Mouse (Mus musculus): ENCODE data around the gene Zfhx2. TPM values are rescaled to one million over a fixed set of nuclear protein-coding genes. Genes with fewer than 3 reads are reported as not detected.

Zfhx2 gene
- polyA plus RNA-seq, 1 experiment from 2014 or later, result 4.3 TPM

- no peak for ATAC-seq (ENCODE audit: low FRiP score, low TSS enrichment)
- peaks cover 11% of the 10 kb centered on the region; the same call in 1 of the 2 replicates for H3K36me3 ChIP-seq (ENCODE audit: insufficient read depth, low read length)
- WGBS, result 21% methylated on average over 5 of the region's 5 CpGs
- H3K9me3 ChIP-seq (ENCODE audit: low read length), result no peaks in the 10 kb centered on the region
- H3K9ac ChIP-seq (replicated peaks; ENCODE audit: low read length), result no peak overlapping the region
- H3K4me1 ChIP-seq (ENCODE audit: insufficient read depth, low read length), result peaks cover 8% of the 10 kb centered on the region; the same call in 1 of the 2 replicates
- no peak overlapping the region for H3K27ac ChIP-seq (ENCODE audit: low read length)
- H3K4me2 ChIP-seq (replicated peaks; ENCODE audit: low read depth, low read length), result no peak overlapping the region
- no peaks in the 10 kb centered on the region for H3K27me3 ChIP-seq (ENCODE audit: insufficient read depth, low read length)
- no peak overlapping the region for H3K4me3 ChIP-seq (ENCODE audit: low read length)
Observed at GRCm38 (mm10) chr14:55028333-55028835, 63.7 kb downstream of the Zfhx2 start.

- no peak for ATAC-seq (ENCODE audit: low FRiP score, low TSS enrichment)
- Histone ChIP-seq H3K4me3 (ENCODE audit: low read length) (no peak overlapping the region), H3K27me3 (ENCODE audit: insufficient read depth, low read length) (no peaks in the 10 kb centered on the region), H3K9ac (replicated peaks; ENCODE audit: low read length) (no peak overlapping the region), H3K4me2 (replicated peaks; ENCODE audit: low read depth, low read length) (no peak overlapping the region), H3K9me3 (ENCODE audit: low read length) (no peaks in the 10 kb centered on the region), H3K36me3 (ENCODE audit: insufficient read depth, low read length) (peaks cover 19% of the 10 kb centered on the region), H3K4me1 (ENCODE audit: insufficient read depth, low read length) (peaks cover 8% of the 10 kb centered on the region; the same call in 1 of the 2 replicates), H3K27ac (ENCODE audit: low read length) (no peak overlapping the region)
- WGBS, result 31% methylated on average over 6 of the region's 6 CpGs
Observed at GRCm38 (mm10) chr14:55027653-55028052, 64.5 kb downstream of the Zfhx2 start.

- Histone ChIP-seq H3K27ac (ENCODE audit: low read length) (no peak overlapping the region), H3K4me3 (ENCODE audit: low read length) (no peak overlapping the region), H3K36me3 (ENCODE audit: insufficient read depth, low read length) (peaks cover 23% of the 10 kb centered on the region), H3K4me1 (ENCODE audit: insufficient read depth, low read length) (peaks cover 8% of the 10 kb centered on the region; the same call in 1 of the 2 replicates), H3K4me2 (replicated peaks; ENCODE audit: low read depth, low read length) (no peak overlapping the region), H3K9ac (replicated peaks; ENCODE audit: low read length) (no peak overlapping the region), H3K27me3 (ENCODE audit: insufficient read depth, low read length) (no peaks in the 10 kb centered on the region), H3K9me3 (ENCODE audit: low read length) (no peaks in the 10 kb centered on the region)
- ATAC-seq (ENCODE audit: low FRiP score, low TSS enrichment), result no peak
- 19% methylated on average over 5 of the region's 5 CpGs for WGBS
Observed at GRCm38 (mm10) chr14:55027251-55027650, 64.9 kb downstream of the Zfhx2 start.

- Histone ChIP-seq H3K9ac (replicated peaks; ENCODE audit: low read length) (no peak overlapping the region), H3K9me3 (ENCODE audit: low read length) (no peaks in the 10 kb centered on the region), H3K36me3 (ENCODE audit: insufficient read depth, low read length) (peaks cover 39% of the 10 kb centered on the region), H3K27ac (ENCODE audit: low read length) (no peak overlapping the region), H3K4me3 (ENCODE audit: low read length) (no peak overlapping the region), H3K4me1 (ENCODE audit: insufficient read depth, low read length) (peaks cover 8% of the 10 kb centered on the region; the same call in 1 of the 2 replicates), H3K27me3 (ENCODE audit: insufficient read depth, low read length) (no peaks in the 10 kb centered on the region), H3K4me2 (replicated peaks; ENCODE audit: low read depth, low read length) (no peak overlapping the region)
- WGBS, result 80% methylated on average over 5 of the region's 5 CpGs
- ATAC-seq (ENCODE audit: low FRiP score, low TSS enrichment), result no peak
Observed at GRCm38 (mm10) chr14:55025527-55025926, 66.6 kb downstream of the Zfhx2 start.

GRCm38 (mm10) chr14:55024236-55024635, 67.9 kb downstream of the Zfhx2 start:
- no peak for ATAC-seq (ENCODE audit: low FRiP score, low TSS enrichment)
- no peak overlapping the region for H3K9ac ChIP-seq (replicated peaks; ENCODE audit: low read length)
- peaks cover 44% of the 10 kb centered on the region for H3K36me3 ChIP-seq (ENCODE audit: insufficient read depth, low read length)
- no peak overlapping the region for H3K4me2 ChIP-seq (replicated peaks; ENCODE audit: low read depth, low read length)
- WGBS, result 60% methylated on average over 7 of the region's 7 CpGs
- no peaks in the 10 kb centered on the region for H3K9me3 ChIP-seq (ENCODE audit: low read length)
- peaks cover 8% of the 10 kb centered on the region; the same call in 1 of the 2 replicates for H3K4me1 ChIP-seq (ENCODE audit: insufficient read depth, low read length)
- H3K4me3 ChIP-seq (ENCODE audit: low read length), result no peak overlapping the region
- H3K27ac ChIP-seq (ENCODE audit: low read length), result no peak overlapping the region
- H3K27me3 ChIP-seq (ENCODE audit: insufficient read depth, low read length), result no peaks in the 10 kb centered on the region

DNA sequence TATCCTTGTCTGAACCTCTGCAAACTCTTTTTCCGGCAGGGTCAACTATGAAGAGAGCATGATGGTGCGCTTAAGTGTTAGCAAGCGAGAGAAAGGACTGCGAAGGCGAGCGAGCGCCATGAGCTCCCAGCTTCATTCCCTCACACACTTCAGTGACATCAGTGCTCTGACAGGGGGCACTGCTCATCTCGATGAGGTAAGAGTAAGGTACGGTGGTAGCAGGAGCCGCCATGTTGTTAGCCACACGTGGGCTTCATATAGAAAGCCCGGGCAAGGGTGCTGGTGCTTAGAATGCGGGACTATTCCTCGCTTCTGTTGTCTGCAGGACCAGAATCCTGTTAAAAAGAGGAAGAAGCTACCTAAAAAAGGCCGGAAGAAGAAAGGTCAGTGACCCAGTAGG, 69.1 kb downstream of the Zfhx2 start:
- Histone ChIP-seq H3K4me3 (ENCODE audit: low read length) (no peak overlapping the region), H3K27me3 (ENCODE audit: insufficient read depth, low read length) (no peaks in the 10 kb centered on the region), H3K9ac (replicated peaks; ENCODE audit: low read length) (no peak overlapping the region), H3K4me1 (ENCODE audit: insufficient read depth, low read length) (no peaks in the 10 kb centered on the region; the same call in 1 of the 2 replicates), H3K36me3 (ENCODE audit: insufficient read depth, low read length) (peaks cover 50% of the 10 kb centered on the region), H3K27ac (ENCODE audit: low read length) (no peak overlapping the region), H3K4me2 (replicated peaks; ENCODE audit: low read depth, low read length) (no peak overlapping the region), H3K9me3 (ENCODE audit: low read length) (no peaks in the 10 kb centered on the region)
- no peak for ATAC-seq (ENCODE audit: low FRiP score, low TSS enrichment)
- WGBS, result 92% methylated on average over 15 of the region's 15 CpGs

DNA sequence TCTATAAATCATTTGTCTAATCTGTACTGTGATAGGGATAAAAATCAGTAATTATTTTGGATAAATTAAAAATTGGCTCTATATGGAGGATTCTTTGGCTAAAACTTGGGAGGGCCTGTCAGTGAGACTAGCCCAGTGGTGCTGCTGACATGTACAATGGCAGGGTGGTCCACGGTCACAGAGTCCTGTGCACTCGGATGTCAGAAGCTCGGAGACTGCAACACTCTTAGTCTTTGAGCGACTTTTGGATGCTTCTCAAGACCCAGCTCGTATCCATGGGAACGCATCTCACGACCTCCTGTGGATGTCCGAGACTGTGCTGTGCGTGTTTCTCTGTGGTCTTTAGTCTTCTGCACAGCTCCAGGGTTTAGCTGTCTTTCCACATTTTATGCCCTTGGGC, 71.7 kb downstream of the Zfhx2 start:
- no peak overlapping the region for H3K27ac ChIP-seq (ENCODE audit: low read length)
- H3K27me3 ChIP-seq (ENCODE audit: insufficient read depth, low read length), result no peaks in the 10 kb centered on the region
- no peaks in the 10 kb centered on the region for H3K9me3 ChIP-seq (ENCODE audit: low read length)
- WGBS, result 92% methylated on average over 9 of the region's 9 CpGs
- ATAC-seq (ENCODE audit: low FRiP score, low TSS enrichment), result no peak
- H3K36me3 ChIP-seq (ENCODE audit: insufficient read depth, low read length), result peaks cover 54% of the 10 kb centered on the region
- no peaks in the 10 kb centered on the region; the same call in 1 of the 2 replicates for H3K4me1 ChIP-seq (ENCODE audit: insufficient read depth, low read length)
- H3K9ac ChIP-seq (replicated peaks; ENCODE audit: low read length), result no peak overlapping the region
- no peak overlapping the region for H3K4me2 ChIP-seq (replicated peaks; ENCODE audit: low read depth, low read length)
- no peak overlapping the region for H3K4me3 ChIP-seq (ENCODE audit: low read length)

GRCm38 (mm10) chr14:55016876-55017275, 75.2 kb downstream of the Zfhx2 start:
- H3K27me3 ChIP-seq (ENCODE audit: insufficient read depth, low read length), result no peaks in the 10 kb centered on the region
- H3K9me3 ChIP-seq (ENCODE audit: low read length), result no peaks in the 10 kb centered on the region
- H3K4me2 ChIP-seq (replicated peaks; ENCODE audit: low read depth, low read length), result no peak overlapping the region
- WGBS, result 95% methylated on average over 16 of the region's 16 CpGs
- ATAC-seq (ENCODE audit: low FRiP score, low TSS enrichment), result no peak
- no peak overlapping the region for H3K9ac ChIP-seq (replicated peaks; ENCODE audit: low read length)
- no peak overlapping the region for H3K4me3 ChIP-seq (ENCODE audit: low read length)
- H3K36me3 ChIP-seq (ENCODE audit: insufficient read depth, low read length), result peaks cover 29% of the 10 kb centered on the region
- no peak overlapping the region for H3K27ac ChIP-seq (ENCODE audit: low read length)
- H3K4me1 ChIP-seq (ENCODE audit: insufficient read depth, low read length), result no peaks in the 10 kb centered on the region; the same call in 1 of the 2 replicates

- no peaks in the 10 kb centered on the region; the same call in 1 of the 2 replicates for H3K4me1 ChIP-seq (ENCODE audit: insufficient read depth, low read length)
- H3K27me3 ChIP-seq (ENCODE audit: insufficient read depth, low read length), result no peaks in the 10 kb centered on the region
- peaks cover 18% of the 10 kb centered on the region; the same call in 1 of the 2 replicates for H3K36me3 ChIP-seq (ENCODE audit: insufficient read depth, low read length)
- H3K9me3 ChIP-seq (ENCODE audit: low read length), result no peaks in the 10 kb centered on the region; the same call in 1 of the 2 replicates
- H3K4me3 ChIP-seq (ENCODE audit: low read length), result peak overlapping the region; percentile 89
- ATAC-seq (ENCODE audit: low FRiP score, low TSS enrichment), result no peak
- under 1% methylated on average over 17 of the region's 17 CpGs for WGBS
- peak overlapping the region; percentile 84 for H3K9ac ChIP-seq (replicated peaks; ENCODE audit: low read length)
- peak overlapping the region; percentile 82 for H3K27ac ChIP-seq (ENCODE audit: low read length)
- H3K4me2 ChIP-seq (replicated peaks; ENCODE audit: low read depth, low read length), result peak overlapping the region; percentile 84
Observed at GRCm38 (mm10) chr14:55015767-55016111, 76.4 kb downstream of the Zfhx2 start.

DNA sequence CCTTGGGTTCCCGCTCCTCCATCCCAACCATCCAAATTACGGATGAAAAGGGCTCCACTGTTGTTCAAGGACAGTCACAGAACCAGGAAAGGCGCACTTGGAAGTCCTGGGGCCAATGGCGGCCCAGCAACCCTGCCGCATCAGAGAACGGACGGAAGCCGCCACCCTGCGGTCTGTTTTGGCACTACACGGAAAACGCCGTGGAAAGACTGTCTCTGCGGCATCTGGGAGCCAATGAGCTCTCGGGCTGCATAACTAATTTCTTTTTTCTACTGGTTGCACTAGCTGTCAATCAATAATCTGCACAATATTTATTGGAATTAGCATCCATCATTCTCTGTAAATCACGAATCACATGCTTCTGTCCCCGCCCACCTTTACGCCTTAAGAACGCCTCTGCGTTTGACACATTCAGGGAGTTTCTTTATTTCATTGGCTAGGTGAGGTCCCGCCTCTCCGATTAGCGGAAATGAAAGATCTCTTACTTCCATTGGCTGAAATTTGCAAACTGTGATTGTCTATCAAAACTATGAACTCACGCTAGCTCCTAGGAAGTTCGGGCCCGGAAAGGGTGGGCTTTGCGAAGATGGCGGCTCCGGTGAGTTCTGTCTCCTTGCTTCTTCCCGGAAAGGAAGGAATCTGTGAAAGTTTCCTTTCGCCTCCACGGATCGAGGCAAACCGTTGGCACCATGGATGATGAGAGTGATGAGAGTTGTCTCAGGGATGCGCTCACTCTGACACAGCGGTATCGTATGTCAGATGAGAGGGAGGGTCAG, 76.9 kb downstream of the Zfhx2 start, which contains the start of gene Ngdn:
TSS of gene Ngdn (plus strand) at position 464 of the 776 bp plus-strand sequence.
- peak within 1 kb of the TSS; percentile 85 for H3K9ac ChIP-seq (replicated peaks; ENCODE audit: low read length)
- no peaks in the 10 kb centered on the region; the same call in 1 of the 2 replicates for H3K9me3 ChIP-seq (ENCODE audit: low read length)
- WGBS, result under 1% methylated on average over 36 of the region's 36 CpGs
- no peaks in the 10 kb centered on the region; the same call in 1 of the 2 replicates for H3K4me1 ChIP-seq (ENCODE audit: insufficient read depth, low read length)
- peak within 1 kb of the TSS; percentile 89 for H3K4me3 ChIP-seq (ENCODE audit: low read length)
- H3K27ac ChIP-seq (ENCODE audit: low read length), result peak within 1 kb of the TSS; percentile 97
- H3K27me3 ChIP-seq (ENCODE audit: insufficient read depth, low read length), result no peaks in the 10 kb centered on the region
- H3K36me3 ChIP-seq (ENCODE audit: insufficient read depth, low read length), result peaks cover 13% of the 10 kb centered on the region; the same call in 1 of the 2 replicates
- peak; percentile 96 for ATAC-seq (ENCODE audit: low FRiP score, low TSS enrichment)
- peak within 1 kb of the TSS; percentile 84 for H3K4me2 ChIP-seq (replicated peaks; ENCODE audit: low read depth, low read length)
